In genomic region chr17:14662409-14662808, GRCm38 (mm10) we compare ENCODE assay signal across 15 mouse cellular contexts. TPM values are rescaled to one million over a fixed set of nuclear protein-coding genes. Genes with fewer than 3 reads are reported as not detected.
"Had no signal": no experiment of that assay in that cellular context is flagged by ENCODE, and none has a peak within 500 bp of the region (broad histone marks: within the 10 kb centered on the region; RNA-seq: fewer than 3 reads in every experiment).

No protein-coding gene starts in this region.

- H3K27ac ChIP-seq: limb, embryonic 10.5 days; liver, embryonic 15.5 days; midbrain, embryonic 10.5 days; midbrain, embryonic 15.5 days had no signal

- H3K4me3 ChIP-seq: limb, embryonic 10.5 days; liver, embryonic 15.5 days; midbrain, embryonic 10.5 days; midbrain, embryonic 15.5 days had no signal

- H3K4me2 ChIP-seq: liver, embryonic 11.5 days; liver, embryonic 15.5 days; lung, embryonic 14.5 days; midbrain, embryonic 15.5 days had no signal

- H3K4me1 ChIP-seq: limb, embryonic 10.5 days; liver, embryonic 15.5 days; midbrain, embryonic 10.5 days; midbrain, embryonic 15.5 days had no signal

- H3K9me3 ChIP-seq: limb, embryonic 10.5 days; liver, embryonic 15.5 days; midbrain, embryonic 10.5 days; midbrain, embryonic 15.5 days had no signal

- H3K27me3 ChIP-seq: liver, embryonic 15.5 days; midbrain, embryonic 15.5 days had no signal

- ATAC-seq: intestine, postnatal 0 days; midbrain, embryonic 15.5 days had no signal

- DNase-seq: kidney, adult 8-10 months; kidney, postnatal 25 days; lung, embryonic 14.5 days; lung, postnatal 10 days; lung, postnatal 4 days; right cerebral cortex, adult 18-20 months; right cerebral cortex, postnatal 25 days; thymus, postnatal 36 days had no signal

- H3K9ac ChIP-seq: liver, embryonic 15.5 days; lung, embryonic 14.5 days; midbrain, embryonic 15.5 days had no signal

- H3K36me3 ChIP-seq: limb, embryonic 10.5 days; liver, embryonic 15.5 days; midbrain, embryonic 10.5 days; midbrain, embryonic 15.5 days had no signal

RNA-seq across cellular contexts. Expression of gene Thbs2, which starts 31.6 kb away (rescaled TPM):
- total RNA-seq: monocyte, adult 5-6 weeks had no signal
